Mouse (Mus musculus): ENCODE results near the gene Capza2. TPM values are rescaled to one million over a fixed set of nuclear protein-coding genes. Genes with fewer than 3 reads are reported as not detected.

The Capza2 gene
- total and polyA plus RNA-seq, 3 experiments: 2.2 to 170 (median 144) TPM

DNA sequence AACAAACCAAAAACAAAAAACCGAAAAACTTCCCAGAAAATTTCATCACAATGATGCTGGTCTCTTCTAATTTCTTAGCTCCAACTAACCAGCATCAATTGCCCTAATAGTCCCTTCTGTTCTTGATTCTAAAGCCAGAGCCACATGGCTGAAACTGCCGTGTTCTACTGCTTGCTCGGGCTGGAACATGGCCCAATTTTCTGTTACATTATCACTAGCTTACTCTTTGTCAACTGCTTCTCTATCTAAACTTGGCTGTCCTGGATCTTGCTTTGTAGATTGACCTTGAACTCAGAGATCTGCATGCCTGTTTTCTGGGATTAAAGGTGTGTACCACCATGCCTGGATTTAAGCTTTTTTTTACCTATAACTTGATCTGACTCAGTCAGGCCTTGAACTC, 69.9 kb downstream of the Capza2 start:
- no peak for DNase-seq

Other genes starting within 250 kb of the Capza2 start
- 10 to 100 TPM in 1 of 2 experiments, 1 to 10 TPM in 1; 7.8 to 11.5 TPM for gene Met, start 172.4 kb upstream of the Capza2 start, total RNA-seq (2021)
- 0.84 and 1.5 TPM in 2 replicates for gene Met, start 172.4 kb upstream of the Capza2 start, polyA plus RNA-seq (2012; rRNA removed)
- 10 to 100 TPM; 26.4 to 28.2 TPM for gene St7, start 56.7 kb downstream of the Capza2 start, total RNA-seq (2021)
- 8.1 and 8.5 TPM in 2 replicates for gene St7, start 56.7 kb downstream of the Capza2 start, polyA plus RNA-seq (2012; rRNA removed)